Mouse (Mus musculus) liver, embryonic 16.5 days (tissue): Measurements from ENCODE around the gene Pappa. TPM values are rescaled to one million over a fixed set of nuclear protein-coding genes. Genes with fewer than 3 reads are reported as not detected.

Experiments used
- ATAC-seq: fragments of 200-750 bp; cut with Nextera tagmentation; 2 replicates; pipeline ENCODE4 v1.8.0; 2017; ENCODE audit warnings: low read depth, mild to moderate bottlenecking, moderate number of reproducible peaks, moderate library complexity
- H3K27ac ChIP-seq: fragments of 300-500 bp; sonication (generic); 2 replicates; pipeline ENCODE4 v1.5.1; 2014; ENCODE audit warnings: mild to moderate bottlenecking, low read length
- H3K27me3 ChIP-seq: fragments of 300-500 bp; sonication (generic); 2 replicates; pipeline ENCODE4 v1.6.1; 2014; ENCODE audit warnings: low read depth, low read length, mixed read lengths; ENCODE audit not compliant: control insufficient read depth, insufficient read depth
- H3K36me3 ChIP-seq: fragments of 300-500 bp; sonication (generic); 2 replicates; pipeline ENCODE4 v1.6.1; 2014; ENCODE audit warnings: mild to moderate bottlenecking; ENCODE audit not compliant: control insufficient read depth, insufficient read depth
- H3K4me1 ChIP-seq: fragments of 300-500 bp; sonication (generic); 2 replicates; pipeline ENCODE4 v1.6.1; 2014; ENCODE audit warnings: low read depth, low read length, mixed read lengths; ENCODE audit not compliant: control insufficient read depth
- H3K4me2 ChIP-seq: fragments of 300-500 bp; sonication (generic); 2 replicates; pipeline ENCODE4 v1.6.1; 2014; ENCODE audit warnings: low read depth, low read length, mixed read lengths
- H3K4me3 ChIP-seq: fragments of 300-500 bp; sonication (generic); 2 replicates; pipeline ENCODE4 v1.5.1; 2014; ENCODE audit warnings: low read depth, mild to moderate bottlenecking, low read length
- H3K9ac ChIP-seq: fragments of 300-500 bp; sonication (generic); 2 replicates; pipeline ENCODE4 v1.6.1; 2014; ENCODE audit warnings: low read depth, low read length
- H3K9me3 ChIP-seq: fragments of 300-500 bp; sonication (generic); replicated peaks from 2 replicates; pipeline ENCODE4 v1.6.1; 2016; ENCODE audit warnings: low read length; ENCODE audit not compliant: control insufficient read depth
- WGBS: fragments of 180-500 bp; shearing (Covaris S2); extraction: QIAGEN DNeasy Blood & Tissue Kit; methylation state at CpG from one replicate; pipeline ENCODE4 v1.1.7; 2014; ENCODE audit not compliant: insufficient replicate concordance; 5-methylcytosine and 5-hydroxymethylcytosine counted together
- polyA plus RNA-seq: library from polyadenylated mRNA; unstranded; fragments of >200 nt; fragmentation: Nextera tagmentation; extraction: Ambion mirVana; gene quantifications from 2 replicates; pipeline ENCODE4 v1.2.1, GENCODE M21; 2015

Gene Pappa
- polyA plus RNA-seq, 1 experiment from 2014 or later: 0.05 TPM

DNA sequence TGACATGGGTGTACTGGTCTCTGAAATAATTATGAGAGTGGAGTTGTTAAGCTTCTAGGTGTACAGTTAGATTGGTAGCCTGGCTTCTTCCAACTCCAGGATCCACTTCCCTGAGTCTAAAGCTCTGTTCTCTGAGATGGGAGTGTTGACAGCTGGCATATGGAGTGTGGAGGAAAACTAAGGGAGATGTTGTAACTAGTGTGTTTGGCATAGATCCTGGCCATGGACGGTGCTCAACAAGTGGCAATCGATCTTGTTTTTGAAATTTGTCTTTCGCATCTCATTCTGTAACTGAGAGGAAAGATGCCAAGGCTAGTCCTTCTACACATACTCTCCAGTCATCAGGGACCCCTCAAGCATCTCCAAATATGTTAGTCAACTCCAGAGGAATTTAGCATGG is 248.8 kb downstream of the Pappa start:
- no peak overlapping the region for H3K4me2 ChIP-seq
- no peaks in the 10 kb centered on the region for H3K9me3 ChIP-seq
- H3K9ac ChIP-seq: no peak overlapping the region
- no peaks in the 10 kb centered on the region for H3K4me1 ChIP-seq
- H3K27ac ChIP-seq: no peak overlapping the region
- WGBS: 73% methylated on average over 3 of the region's 3 CpGs
- no peaks in the 10 kb centered on the region for H3K36me3 ChIP-seq
- no peak overlapping the region for H3K4me3 ChIP-seq
- no peak for ATAC-seq
- H3K27me3 ChIP-seq: no peaks in the 10 kb centered on the region

DNA sequence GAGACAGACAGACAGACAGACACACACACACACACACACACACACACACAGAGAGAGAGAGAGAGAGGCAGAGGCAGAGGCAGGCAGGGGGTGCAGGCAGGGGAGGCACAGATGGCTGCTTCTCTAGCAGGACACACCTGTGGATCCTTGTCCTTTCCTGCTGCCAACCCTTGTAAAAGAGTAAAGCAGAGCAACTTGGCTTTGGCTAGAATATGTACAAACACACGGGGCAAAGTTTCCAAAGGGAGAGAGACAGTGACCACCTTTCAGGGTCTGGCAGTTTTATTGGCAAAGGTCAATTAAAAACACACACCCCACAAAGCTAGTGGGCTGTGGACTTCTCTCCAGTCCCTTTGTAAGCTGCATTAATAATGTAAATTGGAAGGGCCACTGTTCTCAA is 249.9 kb downstream of the Pappa start:
- H3K9me3 ChIP-seq: no peaks in the 10 kb centered on the region
- H3K9ac ChIP-seq: no peak overlapping the region
- no peaks in the 10 kb centered on the region for H3K4me1 ChIP-seq
- H3K27me3 ChIP-seq: no peaks in the 10 kb centered on the region
- no peaks in the 10 kb centered on the region for H3K36me3 ChIP-seq
- 22% methylated on average over 1 of the region's 1 CpGs for WGBS
- no peak overlapping the region for H3K27ac ChIP-seq
- no peak overlapping the region for H3K4me2 ChIP-seq
- no peak overlapping the region for H3K4me3 ChIP-seq
- ATAC-seq: no peak

DNA sequence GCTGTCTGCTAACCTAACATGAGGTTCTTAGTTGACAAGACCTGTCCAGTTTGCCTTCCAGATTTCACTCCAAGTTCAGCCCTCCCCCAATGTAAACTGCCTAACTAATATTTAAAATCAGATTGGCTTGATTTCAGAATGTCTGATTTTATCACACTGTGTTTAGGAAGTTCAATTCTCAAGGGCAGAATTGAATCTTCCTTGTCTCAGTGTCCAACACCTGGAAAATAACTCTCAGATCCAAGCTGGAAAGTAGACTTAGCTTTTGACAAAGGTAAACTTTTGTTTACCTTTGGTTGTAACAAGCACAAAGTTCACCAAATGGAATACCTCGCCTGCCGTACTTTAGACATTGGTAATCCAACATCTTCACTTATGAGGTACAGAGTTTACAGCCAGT is 252.6 kb downstream of the Pappa start:
- ATAC-seq: no peak
- Histone ChIP-seq H3K27ac (0 out of 2 replicates have a peak overlapping the region, but pooled peaks have one; percentile 7), H3K4me2 (no peak overlapping the region), H3K9ac (no peak overlapping the region), H3K4me3 (no peak overlapping the region), H3K4me1 (no peaks in the 10 kb centered on the region), H3K36me3 (no peaks in the 10 kb centered on the region), H3K27me3 (no peaks in the 10 kb centered on the region), H3K9me3 (no peaks in the 10 kb centered on the region)
- WGBS: 62% methylated on average over 2 of the region's 2 CpGs

DNA sequence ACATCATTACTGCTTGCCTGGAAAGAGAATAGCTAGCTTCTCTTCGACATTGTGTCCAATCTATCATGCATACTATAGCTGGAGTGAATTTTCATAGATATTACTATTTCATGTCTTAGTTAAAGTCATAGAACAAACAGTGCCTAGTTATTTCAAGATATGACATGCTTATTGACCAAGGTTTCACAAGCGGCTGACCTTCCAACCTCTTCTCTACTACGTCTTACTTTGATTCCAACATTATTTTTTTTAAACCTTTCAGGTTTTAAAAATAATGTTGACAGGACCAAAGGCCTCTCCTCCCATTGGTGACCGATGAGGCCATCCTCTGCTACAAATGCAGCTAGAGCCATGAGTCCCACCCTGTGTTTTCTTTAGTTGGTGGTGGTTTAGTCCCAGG is 255.5 kb downstream of the Pappa start:
- H3K27ac ChIP-seq: no peak overlapping the region
- H3K27me3 ChIP-seq: no peaks in the 10 kb centered on the region
- H3K4me3 ChIP-seq: no peak overlapping the region
- H3K4me2 ChIP-seq: no peak overlapping the region
- WGBS: 60% methylated on average over 4 of the region's 4 CpGs
- H3K4me1 ChIP-seq: no peaks in the 10 kb centered on the region
- H3K9ac ChIP-seq: no peak overlapping the region
- H3K9me3 ChIP-seq: no peaks in the 10 kb centered on the region
- no peaks in the 10 kb centered on the region for H3K36me3 ChIP-seq
- no peak for ATAC-seq

DNA sequence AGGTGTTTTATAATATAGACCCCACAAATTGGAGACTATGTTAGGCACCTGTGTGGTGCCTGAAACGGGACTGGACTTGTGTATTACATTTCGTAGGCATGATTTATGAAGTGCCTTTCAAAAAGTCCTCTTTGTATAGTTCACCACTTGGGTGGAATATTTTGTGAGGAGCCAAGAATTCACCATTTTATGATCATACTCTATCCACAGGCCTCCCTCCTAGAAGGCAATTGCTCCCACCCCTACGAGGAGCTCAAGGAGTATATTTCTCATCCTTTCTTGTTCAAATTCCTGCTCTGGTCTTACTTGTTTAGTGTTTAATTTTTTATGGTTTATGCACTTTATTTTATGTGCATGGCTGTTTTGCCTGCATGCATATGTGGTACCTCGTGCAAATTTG is 259.1 kb downstream of the Pappa start:
- Histone ChIP-seq H3K36me3 (no peaks in the 10 kb centered on the region), H3K9ac (no peak overlapping the region), H3K27ac (no peak overlapping the region), H3K4me3 (no peak overlapping the region), H3K9me3 (no peaks in the 10 kb centered on the region), H3K27me3 (no peaks in the 10 kb centered on the region), H3K4me1 (no peaks in the 10 kb centered on the region), H3K4me2 (no peak overlapping the region)
- ATAC-seq: no peak
- WGBS: 67% methylated on average over 4 of the region's 4 CpGs

DNA sequence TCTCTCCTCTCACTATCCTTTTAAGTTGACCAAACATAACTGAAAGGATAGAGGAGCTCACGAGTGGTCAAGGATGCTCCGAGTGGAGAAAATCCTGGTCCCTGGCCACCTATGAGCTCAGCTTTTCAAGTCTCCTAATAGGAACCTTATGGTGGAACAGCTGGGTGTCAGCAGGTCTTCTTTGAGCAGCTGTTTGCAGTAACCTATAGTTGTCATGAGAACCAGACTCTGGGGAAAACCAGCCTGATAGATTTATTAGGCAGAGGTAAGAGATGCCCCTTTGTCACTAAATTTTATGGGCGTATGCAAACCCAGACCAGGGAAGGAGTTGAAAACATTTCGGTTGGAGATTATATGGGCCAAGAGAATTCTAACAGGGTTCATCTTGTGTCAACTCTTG is 267.0 kb downstream of the Pappa start:
- WGBS: 47% methylated on average over 4 of the region's 4 CpGs
- no peak overlapping the region for H3K9ac ChIP-seq
- ATAC-seq: no peak
- no peaks in the 10 kb centered on the region for H3K36me3 ChIP-seq
- no peak overlapping the region for H3K27ac ChIP-seq
- H3K4me3 ChIP-seq: no peak overlapping the region
- no peaks in the 10 kb centered on the region for H3K9me3 ChIP-seq
- no peaks in the 10 kb centered on the region; the same call in 1 of the 2 replicates for H3K4me1 ChIP-seq
- H3K27me3 ChIP-seq: no peaks in the 10 kb centered on the region
- H3K4me2 ChIP-seq: no peak overlapping the region

DNA sequence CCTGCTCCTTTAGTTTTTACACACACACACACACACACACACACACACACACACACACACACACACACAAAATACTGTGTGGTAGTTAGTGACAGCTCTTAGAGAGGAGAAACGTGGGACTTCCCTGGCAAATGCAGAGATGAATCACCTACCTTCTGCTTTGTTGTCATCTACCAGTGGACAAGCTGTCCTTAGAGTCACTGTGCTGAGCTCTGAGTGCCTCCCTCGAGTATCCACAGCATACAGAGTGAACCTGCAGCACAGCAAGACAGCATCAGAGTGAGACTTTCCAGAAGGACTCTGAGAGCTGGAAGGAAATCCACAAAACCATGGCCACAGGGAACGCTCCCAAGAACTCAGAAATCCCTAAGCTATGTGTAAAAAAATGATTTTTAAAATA is 272.8 kb downstream of the Pappa start:
- Histone ChIP-seq H3K27ac (no peak overlapping the region), H3K4me2 (no peak overlapping the region), H3K4me3 (no peak overlapping the region), H3K4me1 (no peaks in the 10 kb centered on the region), H3K9me3 (no peaks in the 10 kb centered on the region), H3K9ac (no peak overlapping the region), H3K27me3 (no peaks in the 10 kb centered on the region), H3K36me3 (no peaks in the 10 kb centered on the region)
- WGBS: 30% methylated on average over 3 of the region's 3 CpGs
- ATAC-seq: no peak

DNA sequence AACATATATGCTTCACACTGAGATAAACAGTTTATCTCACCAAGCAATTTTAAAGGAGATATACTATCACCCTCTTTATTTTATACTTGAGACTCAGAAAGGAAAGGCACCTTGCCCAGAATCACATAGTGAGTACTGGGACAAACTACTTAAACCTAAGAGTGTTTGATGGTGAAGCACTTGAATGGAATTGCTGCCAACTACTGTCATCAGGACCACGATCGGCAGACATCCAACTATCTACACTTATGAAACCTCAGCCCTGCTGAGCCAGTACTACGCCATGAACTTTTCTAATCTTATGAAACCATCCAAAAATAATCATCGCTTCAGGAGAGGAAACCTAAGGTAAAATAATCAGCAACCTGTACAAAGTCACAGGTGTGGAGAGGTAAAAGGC is 275.5 kb downstream of the Pappa start:
- Histone ChIP-seq H3K27me3 (no peaks in the 10 kb centered on the region), H3K9me3 (no peaks in the 10 kb centered on the region), H3K27ac (no peak overlapping the region), H3K36me3 (no peaks in the 10 kb centered on the region), H3K4me1 (no peaks in the 10 kb centered on the region), H3K4me2 (no peak overlapping the region), H3K4me3 (no peak overlapping the region), H3K9ac (no peak overlapping the region)
- WGBS: 74% methylated on average over 4 of the region's 4 CpGs
- no peak for ATAC-seq

DNA sequence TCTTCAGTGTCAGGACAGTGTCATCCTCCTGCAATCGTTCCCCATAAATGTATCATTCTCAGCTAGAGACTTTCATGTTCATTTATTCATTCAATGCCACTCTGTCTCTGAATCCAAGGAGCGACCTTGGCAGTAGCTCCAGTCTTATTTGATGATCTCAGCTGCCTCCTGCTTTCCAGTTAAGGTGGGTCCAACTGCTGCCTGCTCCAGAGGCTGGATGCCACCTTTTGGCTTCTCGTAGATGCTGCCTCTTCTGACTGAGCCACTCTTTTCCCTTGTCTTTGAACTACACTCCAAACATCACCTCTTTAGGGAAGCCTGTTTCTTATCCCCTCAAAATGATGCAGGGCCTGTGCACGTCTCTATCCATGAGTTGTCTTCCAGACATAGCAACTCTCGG is 278.3 kb downstream of the Pappa start:
- no peak overlapping the region for H3K4me3 ChIP-seq
- no peak overlapping the region for H3K9ac ChIP-seq
- no peak overlapping the region for H3K27ac ChIP-seq
- H3K27me3 ChIP-seq: no peaks in the 10 kb centered on the region
- no peak overlapping the region for H3K4me2 ChIP-seq
- no peaks in the 10 kb centered on the region for H3K9me3 ChIP-seq
- ATAC-seq: no peak
- H3K36me3 ChIP-seq: no peaks in the 10 kb centered on the region
- 60% methylated on average over 5 of the region's 5 CpGs for WGBS
- no peaks in the 10 kb centered on the region for H3K4me1 ChIP-seq
